Mouse (Mus musculus) heart, adult 2 months (tissue): Measurements from ENCODE around the gene H1f0.

Experiments used
- CTCF ChIP-seq: fragments of 200-600 bp; IDR thresholded peaks from 2 replicates; pipeline ENCODE4 v1.8.1; 2022; ENCODE audit warnings: antibody characterized with exemption, mild to moderate bottlenecking, moderate library complexity
- EP300 ChIP-seq: fragments of 200-500 bp; IDR thresholded peaks from 2 replicates; pipeline ENCODE4 v1.6.1; 2011; ENCODE audit warnings: low read depth, low read length, control low read depth; ENCODE audit not compliant: insufficient read depth
- POLR2A ChIP-seq: fragments of 200-500 bp; IDR thresholded peaks from 2 replicates; pipeline ENCODE4 v1.6.1; 2011; ENCODE audit warnings: mild to moderate bottlenecking, low read depth, low read length, control low read depth; ENCODE audit not compliant: insufficient read depth

GRCm38 (mm10) chr15:79065086-79065770 lies 37.0 kb downstream of the H1f0 start:
- TF ChIP-seq EP300: no peak
- no peak for TF ChIP-seq CTCF
- TF ChIP-seq POLR2A: no peak
